Mouse (Mus musculus): ENCODE data around the gene Gm9745. TPM values are rescaled to one million over a fixed set of nuclear protein-coding genes. Genes with fewer than 3 reads are reported as not detected.
"Not testable (repeated sequence)": the region's sequence is repeated elsewhere in the genome, so short reads cannot be mapped to it uniquely, and the experiment has no call there.

The Gm9745 gene
- total RNA-seq, 2 experiments from 2014 or later, result not detected

DNA sequence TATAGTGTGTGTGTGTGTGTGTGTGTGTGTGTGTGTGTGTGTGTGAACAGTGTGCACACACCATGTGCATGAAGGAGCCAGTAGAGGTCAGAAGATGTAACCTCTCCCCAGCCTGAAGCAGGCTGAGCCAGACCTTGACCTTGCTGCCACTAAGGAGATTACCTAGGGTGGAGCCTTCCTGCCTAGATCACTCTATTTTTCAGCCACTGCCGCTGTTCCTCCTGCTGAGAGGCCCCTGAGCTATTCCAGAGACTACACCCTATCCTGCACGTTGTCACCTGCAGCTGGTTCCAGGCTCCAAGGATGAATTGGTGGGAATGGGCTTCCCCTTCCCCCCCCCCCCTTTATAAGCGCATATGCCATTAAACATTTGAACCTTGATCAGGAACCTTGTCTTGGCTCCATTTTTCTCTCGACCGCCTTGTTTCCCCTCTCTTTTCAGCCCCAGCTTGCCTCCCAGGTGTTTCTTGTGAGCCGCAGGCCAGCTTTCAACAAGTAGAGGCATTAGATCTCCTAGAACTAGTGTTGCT is 10.4 kb downstream of the Gm9745 start:
- ATAC-seq (replicated peaks; ENCODE audit: low FRiP score, poor library complexity, severe bottlenecking), result not testable (repeated sequence)

DNA sequence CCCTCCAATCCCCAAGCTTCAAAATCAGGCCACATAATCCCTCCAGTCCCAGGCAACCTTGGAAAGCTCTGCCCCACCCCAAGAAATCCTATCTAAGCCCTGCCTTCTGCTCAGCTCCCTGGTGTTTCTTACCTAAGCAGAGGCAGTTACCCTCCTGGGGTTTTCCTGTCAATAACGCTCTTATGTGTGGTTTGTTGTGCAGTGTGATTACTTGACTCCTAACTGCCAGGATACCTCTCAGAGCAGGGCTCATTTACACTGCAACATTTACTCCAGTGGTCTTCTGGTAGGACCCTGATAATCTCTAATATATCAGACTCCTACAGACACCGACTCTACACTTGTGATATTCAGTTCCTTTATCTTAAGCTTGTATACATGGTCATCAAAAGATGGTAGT is 14.5 kb downstream of the Gm9745 start:
- no peak for ATAC-seq (replicated peaks; ENCODE audit: low FRiP score, poor library complexity, severe bottlenecking)

DNA sequence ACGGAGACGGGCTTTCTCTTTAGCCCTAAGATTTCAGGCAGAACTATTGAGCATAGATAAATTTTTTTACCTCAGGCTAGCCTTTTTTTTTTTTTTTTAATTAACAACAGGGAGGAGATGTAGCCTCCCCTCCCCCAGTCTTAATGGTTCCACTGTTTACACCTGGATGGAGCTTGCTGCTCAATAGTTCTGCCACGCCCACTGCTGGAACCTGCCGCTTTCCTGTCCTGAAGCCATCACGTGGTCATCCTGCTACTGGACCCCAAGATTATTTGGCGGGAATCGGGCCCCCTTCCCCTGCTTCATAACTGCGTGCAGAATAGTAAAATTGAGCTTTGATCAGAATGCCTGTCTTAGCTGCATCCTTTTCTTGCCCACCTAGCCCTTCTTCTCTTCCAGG is 34.1 kb downstream of the Gm9745 start:
- not testable (repeated sequence) for ATAC-seq (replicated peaks; ENCODE audit: low FRiP score, poor library complexity, severe bottlenecking)

DNA sequence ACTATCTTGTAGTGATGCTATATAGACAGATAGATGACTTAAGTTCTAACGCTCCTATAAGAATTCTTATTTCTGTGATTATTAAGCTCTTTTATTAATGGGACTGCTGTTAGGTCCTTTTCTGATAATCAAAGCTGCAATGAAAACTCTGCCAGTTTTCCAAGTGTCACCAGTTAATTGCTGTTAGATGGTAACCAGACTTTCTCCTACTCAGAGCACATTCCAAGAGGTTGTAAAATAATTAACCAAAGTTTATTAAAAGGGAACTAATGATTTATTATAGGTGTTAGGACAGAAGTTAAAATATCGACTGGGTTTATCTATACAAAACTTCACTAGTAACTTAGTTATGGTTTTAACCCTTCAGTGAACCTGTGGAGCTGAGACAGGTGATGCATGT is 42.0 kb downstream of the Gm9745 start:
- ATAC-seq (replicated peaks; ENCODE audit: low FRiP score, poor library complexity, severe bottlenecking), result not testable (repeated sequence)

Other genes starting within 250 kb of the Gm9745 start
- gene Wdr37, start 76.3 kb downstream of the Gm9745 start, total RNA-seq (2015; ENCODE audit: low replicate concordance), result 11.3 and 20.9 TPM in 2 replicates
- gene Wdr37, start 76.3 kb downstream of the Gm9745 start, total RNA-seq (2017; ENCODE audit: low replicate concordance), result 12.3 and 21.3 TPM in 2 replicates
- 5.8 and 10.0 TPM in 2 replicates for gene Idi1, start 62.7 kb downstream of the Gm9745 start, total RNA-seq (2015; ENCODE audit: low replicate concordance)
- gene Idi1, start 62.7 kb downstream of the Gm9745 start, total RNA-seq (2017; ENCODE audit: low replicate concordance), result 6.1 and 8.0 TPM in 2 replicates
- not detected in 2 replicates for gene Idi2, start 4.6 kb upstream of the Gm9745 start, total RNA-seq (2015; ENCODE audit: low replicate concordance)
- gene Idi2, start 4.6 kb upstream of the Gm9745 start, total RNA-seq (2017; ENCODE audit: low replicate concordance), result not detected in 2 replicates
- gene Gtpbp4, start 47.9 kb upstream of the Gm9745 start, total RNA-seq (2015; ENCODE audit: low replicate concordance), result 15.9 and 28.0 TPM in 2 replicates
- 14.8 and 15.8 TPM in 2 replicates for gene Gtpbp4, start 47.9 kb upstream of the Gm9745 start, total RNA-seq (2017; ENCODE audit: low replicate concordance)
- gene Larp4b, start 145.7 kb upstream of the Gm9745 start, total RNA-seq (2015; ENCODE audit: low replicate concordance), result 29.7 and 44.6 TPM in 2 replicates
- 39.0 and 42.0 TPM in 2 replicates for gene Larp4b, start 145.7 kb upstream of the Gm9745 start, total RNA-seq (2017; ENCODE audit: low replicate concordance)